Mouse (Mus musculus): Measurements from ENCODE around the gene Spin1. TPM values are rescaled to one million over a fixed set of nuclear protein-coding genes. Genes with fewer than 3 reads are reported as not detected.

Gene Spin1
- polyA plus RNA-seq, 1 experiment from 2014 or later, result 97.3 TPM

- DNase-seq (ENCODE audit: low spot score) (peak; percentile 87), ATAC-seq (replicated peaks; ENCODE audit: low FRiP score, low TSS enrichment, low read depth) (peak; percentile 44)
- Histone ChIP-seq H3K36me3 (ENCODE audit: control insufficient read depth, insufficient read depth, low read length) (no peaks in the 10 kb centered on the region), H3K27ac (ENCODE audit: low read depth) (peak overlapping the region; percentile 95), H3K4me2 (ENCODE audit: low read length) (peak overlapping the region; percentile 63), H3K4me1 (replicated peaks; ENCODE audit: control insufficient read depth, insufficient read depth, low read length) (0 out of 2 replicates have a peak, but pooled peaks cover 2% of the 10 kb centered on the region), H3K4me3 (ENCODE audit: low read depth, low read length) (peak overlapping the region; percentile 77), H3K27me3 (replicated peaks; ENCODE audit: control insufficient read depth, insufficient read depth, low read length) (no peaks in the 10 kb centered on the region), H3K9ac (ENCODE audit: low read length) (peak overlapping the region; percentile 98), H3K9me3 (ENCODE audit: control insufficient read depth, low read length) (0 out of 2 replicates have a peak, but pooled peaks cover 4% of the 10 kb centered on the region)
- WGBS, result under 1% methylated on average over 53 of the region's 89 CpGs
Measured at GRCm38 (mm10) chr13:51101016-51101776, 516 bp downstream of the Spin1 start.

GRCm38 (mm10) chr13:51101777-51102132 is 1.1 kb downstream of the Spin1 start:
- Histone ChIP-seq H3K27me3 (replicated peaks; ENCODE audit: control insufficient read depth, insufficient read depth, low read length) (no peaks in the 10 kb centered on the region), H3K4me3 (ENCODE audit: low read depth, low read length) (peak overlapping the region; percentile 77), H3K36me3 (ENCODE audit: control insufficient read depth, insufficient read depth, low read length) (no peaks in the 10 kb centered on the region), H3K27ac (ENCODE audit: low read depth) (peak overlapping the region; percentile 95), H3K9ac (ENCODE audit: low read length) (peak overlapping the region; percentile 98), H3K4me2 (ENCODE audit: low read length) (peak overlapping the region; percentile 63), H3K4me1 (replicated peaks; ENCODE audit: control insufficient read depth, insufficient read depth, low read length) (0 out of 2 replicates have a peak, but pooled peaks cover 2% of the 10 kb centered on the region), H3K9me3 (ENCODE audit: control insufficient read depth, low read length) (0 out of 2 replicates have a peak, but pooled peaks cover 4% of the 10 kb centered on the region)
- ATAC-seq (replicated peaks; ENCODE audit: low FRiP score, low TSS enrichment, low read depth) (no peak), DNase-seq (ENCODE audit: low spot score) (no peak)
- 17% methylated on average over 11 of the region's 11 CpGs for WGBS

GRCm38 (mm10) chr13:51103111-51103725 is 2.5 kb downstream of the Spin1 start:
- Histone ChIP-seq H3K36me3 (ENCODE audit: control insufficient read depth, insufficient read depth, low read length) (no peaks in the 10 kb centered on the region), H3K27me3 (replicated peaks; ENCODE audit: control insufficient read depth, insufficient read depth, low read length) (no peaks in the 10 kb centered on the region)
- no peak for DNase-seq (ENCODE audit: low spot score)

GRCm38 (mm10) chr13:51103861-51104650 is 3.4 kb downstream of the Spin1 start:
- Histone ChIP-seq H3K27ac (ENCODE audit: low read depth) (no peak overlapping the region), H3K36me3 (ENCODE audit: control insufficient read depth, insufficient read depth, low read length) (no peaks in the 10 kb centered on the region), H3K27me3 (replicated peaks; ENCODE audit: control insufficient read depth, insufficient read depth, low read length) (no peaks in the 10 kb centered on the region), H3K4me1 (replicated peaks; ENCODE audit: control insufficient read depth, insufficient read depth, low read length) (0 out of 2 replicates have a peak, but pooled peaks cover 2% of the 10 kb centered on the region), H3K9ac (ENCODE audit: low read length) (no peak overlapping the region), H3K4me3 (ENCODE audit: low read depth, low read length) (no peak overlapping the region), H3K9me3 (ENCODE audit: control insufficient read depth, low read length) (peaks cover 4% of the 10 kb centered on the region; the same call in 1 of the 2 replicates), H3K4me2 (ENCODE audit: low read length) (0 out of 2 replicates have a peak overlapping the region, but pooled peaks have one; percentile 63)
- DNase-seq (ENCODE audit: low spot score) (no peak), ATAC-seq (replicated peaks; ENCODE audit: low FRiP score, low TSS enrichment, low read depth) (no peak)
- 92% methylated on average over 9 of the region's 9 CpGs for WGBS

More at GRCm38 (mm10) chr13:51103111-51103725, 2.5 kb downstream of the Spin1 start:
- no peak overlapping the region for H3K9ac ChIP-seq (ENCODE audit: low read length)
- no peak for ATAC-seq (replicated peaks; ENCODE audit: low FRiP score, low TSS enrichment, low read depth)
- 0 out of 2 replicates have a peak overlapping the region, but pooled peaks have one; percentile 1 for H3K4me3 ChIP-seq (ENCODE audit: low read depth, low read length)
- WGBS, result 80% methylated on average over 9 of the region's 9 CpGs
- H3K4me1 ChIP-seq (replicated peaks; ENCODE audit: control insufficient read depth, insufficient read depth, low read length), result 0 out of 2 replicates have a peak, but pooled peaks cover 2% of the 10 kb centered on the region
- H3K9me3 ChIP-seq (ENCODE audit: control insufficient read depth, low read length), result 0 out of 2 replicates have a peak, but pooled peaks cover 4% of the 10 kb centered on the region
- peak overlapping the region; percentile 45; the same call in 1 of the 2 replicates for H3K27ac ChIP-seq (ENCODE audit: low read depth)
- H3K4me2 ChIP-seq (ENCODE audit: low read length), result peak overlapping the region; percentile 63

- 91% methylated on average over 3 of the region's 3 CpGs for WGBS
- H3K4me1 ChIP-seq (replicated peaks; ENCODE audit: control insufficient read depth, insufficient read depth, low read length), result no peaks in the 10 kb centered on the region
- H3K36me3 ChIP-seq (ENCODE audit: control insufficient read depth, insufficient read depth, low read length), result peaks cover 4% of the 10 kb centered on the region; the same call in 1 of the 2 replicates
- no peak for ATAC-seq (replicated peaks; ENCODE audit: low FRiP score, low TSS enrichment, low read depth)
- no peak overlapping the region for H3K4me2 ChIP-seq (ENCODE audit: low read length)
- no peak for DNase-seq (ENCODE audit: low spot score)
- H3K4me3 ChIP-seq (ENCODE audit: low read depth, low read length), result no peak overlapping the region
- no peak overlapping the region for H3K27ac ChIP-seq (ENCODE audit: low read depth)
- peaks cover 4% of the 10 kb centered on the region; the same call in 1 of the 2 replicates for H3K9me3 ChIP-seq (ENCODE audit: control insufficient read depth, low read length)
- no peaks in the 10 kb centered on the region for H3K27me3 ChIP-seq (replicated peaks; ENCODE audit: control insufficient read depth, insufficient read depth, low read length)
- no peak overlapping the region for H3K9ac ChIP-seq (ENCODE audit: low read length)
Measured at GRCm38 (mm10) chr13:51105861-51106655, 5.4 kb downstream of the Spin1 start.

- no peak overlapping the region for H3K4me3 ChIP-seq (ENCODE audit: low read depth, low read length)
- DNase-seq (ENCODE audit: low spot score) (no peak), ATAC-seq (replicated peaks; ENCODE audit: low FRiP score, low TSS enrichment, low read depth) (no peak)
- 89% methylated on average over 4 of the region's 4 CpGs for WGBS
- no peak overlapping the region for H3K4me2 ChIP-seq (ENCODE audit: low read length)
- H3K9me3 ChIP-seq (ENCODE audit: control insufficient read depth, low read length), result peaks cover 4% of the 10 kb centered on the region; the same call in 1 of the 2 replicates
- no peak overlapping the region for H3K27ac ChIP-seq (ENCODE audit: low read depth)
- H3K36me3 ChIP-seq (ENCODE audit: control insufficient read depth, insufficient read depth, low read length), result peaks cover 4% of the 10 kb centered on the region; the same call in 1 of the 2 replicates
- H3K27me3 ChIP-seq (replicated peaks; ENCODE audit: control insufficient read depth, insufficient read depth, low read length), result no peaks in the 10 kb centered on the region
- H3K9ac ChIP-seq (ENCODE audit: low read length), result no peak overlapping the region
- H3K4me1 ChIP-seq (replicated peaks; ENCODE audit: control insufficient read depth, insufficient read depth, low read length), result no peaks in the 10 kb centered on the region
Measured at GRCm38 (mm10) chr13:51106816-51107215, 6.1 kb downstream of the Spin1 start.

- Histone ChIP-seq H3K4me3 (ENCODE audit: low read depth, low read length) (no peak overlapping the region), H3K4me1 (replicated peaks; ENCODE audit: control insufficient read depth, insufficient read depth, low read length) (no peaks in the 10 kb centered on the region), H3K27ac (ENCODE audit: low read depth) (no peak overlapping the region), H3K27me3 (replicated peaks; ENCODE audit: control insufficient read depth, insufficient read depth, low read length) (no peaks in the 10 kb centered on the region), H3K36me3 (ENCODE audit: control insufficient read depth, insufficient read depth, low read length) (peaks cover 9% of the 10 kb centered on the region), H3K4me2 (ENCODE audit: low read length) (no peak overlapping the region), H3K9me3 (ENCODE audit: control insufficient read depth, low read length) (peaks cover 14% of the 10 kb centered on the region; the same call in 1 of the 2 replicates), H3K9ac (ENCODE audit: low read length) (no peak overlapping the region)
- ATAC-seq (replicated peaks; ENCODE audit: low FRiP score, low TSS enrichment, low read depth) (no peak), DNase-seq (ENCODE audit: low spot score) (no peak)
- 93% methylated on average over 2 of the region's 2 CpGs for WGBS
Measured at GRCm38 (mm10) chr13:51109517-51109916, 8.8 kb downstream of the Spin1 start.

Measured in intestine, embryonic 14.5 days (tissue).